Comparison of ENCODE assay signal across 12 mouse cellular contexts in genomic region chr5:88999793-89000192, GRCm38 (mm10).
"Had no signal": no experiment of that assay in that cellular context is flagged by ENCODE, and none has a peak within 500 bp of the region (broad histone marks: within the 10 kb centered on the region; RNA-seq: fewer than 3 reads in every experiment).

No protein-coding gene starts in this region.

- ATAC-seq: intestine, embryonic 16.5 days had no signal

- H3K4me1 ChIP-seq: hindbrain, embryonic 15.5 days; limb, embryonic 10.5 days; liver, embryonic 15.5 days; lung, embryonic 15.5 days; neural tube, embryonic 12.5 days had no signal

- H3K9me3 ChIP-seq: hindbrain, embryonic 15.5 days; limb, embryonic 10.5 days; liver, embryonic 15.5 days had no signal

- H3K4me3 ChIP-seq: hindbrain, embryonic 15.5 days; left cerebral cortex, adult 2 months; limb, embryonic 10.5 days; liver, embryonic 15.5 days; lung, embryonic 15.5 days; neural tube, embryonic 12.5 days had no signal

- H3K27me3 ChIP-seq: hindbrain, embryonic 15.5 days; liver, embryonic 15.5 days; lung, embryonic 15.5 days; neural tube, embryonic 12.5 days had no signal

- H3K36me3 ChIP-seq: hindbrain, embryonic 15.5 days; liver, embryonic 15.5 days; lung, embryonic 15.5 days; neural tube, embryonic 12.5 days had no signal

- H3K9ac ChIP-seq: hindbrain, embryonic 15.5 days; liver, embryonic 15.5 days; lung, embryonic 15.5 days; neural tube, embryonic 12.5 days had no signal

- H3K4me2 ChIP-seq: hindbrain, embryonic 15.5 days; liver, embryonic 11.5 days; liver, embryonic 15.5 days; lung, embryonic 15.5 days; neural tube, embryonic 12.5 days had no signal

- H3K27ac ChIP-seq: hindbrain, embryonic 15.5 days; left cerebral cortex, adult 2 months; limb, embryonic 10.5 days; liver, embryonic 15.5 days; lung, embryonic 15.5 days; neural tube, embryonic 12.5 days had no signal

- DNase-seq: midbrain, embryonic 14.5 days; spleen, adult 18-20 months; thymus, adult 18-20 months; thymus, postnatal 14 days had no signal
